Mouse (Mus musculus): ENCODE measurements around the gene Agxt2.

The Agxt2 gene

GRCm38 (mm10) chr15:10426124-10426523 is 67.8 kb downstream of the Agxt2 start:
- DNase-seq (ENCODE audit: extremely low spot score, low read depth, low spot score): no peak

GRCm38 (mm10) chr15:10426545-10427266 is 68.4 kb downstream of the Agxt2 start:
- no peak for DNase-seq (ENCODE audit: extremely low spot score, low read depth, low spot score)

- DNase-seq (ENCODE audit: extremely low spot score, low read depth, low spot score): no peak
These were observed 78.6 kb downstream of the Agxt2 start for GRCm38 (mm10) chr15:10436893-10437292.

- no peak for DNase-seq (ENCODE audit: extremely low spot score, low read depth, low spot score)
These were observed 81.6 kb downstream of the Agxt2 start for GRCm38 (mm10) chr15:10439963-10440362.

- DNase-seq (ENCODE audit: extremely low spot score, low read depth, low spot score): no peak
These were observed 83.2 kb downstream of the Agxt2 start for GRCm38 (mm10) chr15:10441493-10441892.

GRCm38 (mm10) chr15:10442275-10442674 is 83.9 kb downstream of the Agxt2 start:
- no peak for DNase-seq (ENCODE audit: extremely low spot score, low read depth, low spot score)

GRCm38 (mm10) chr15:10447102-10447501 is 88.8 kb downstream of the Agxt2 start:
- no peak for DNase-seq (ENCODE audit: extremely low spot score, low read depth, low spot score)

All from hindlimb bud, embryonic 11.5 days (tissue).